Mouse (Mus musculus) gastrocnemius, postnatal 25 days (tissue): ENCODE measurements around the gene Gpatch1. TPM values are rescaled to one million over a fixed set of nuclear protein-coding genes. Genes with fewer than 3 reads are reported as not detected.

Experiments
- DNase-seq: peaks from one replicate; pipeline ENCODE4 v3.0.0; 2022
- long read RNA-seq, 2 experiments: library from polyadenylated mRNA; stranded (forward); transcript quantifications; one replicate each; pipeline ENCODE4 v2.0.0; 2021
- total RNA-seq, 2 experiments: library from RNA; stranded (reverse); gene quantifications; 1 replicate in 1 of 2; 2 replicates in 1 of 2; pipeline ENCODE4 v1.2.3; 2021

Gpatch1 gene
- 1 to 10 TPM; 4.2 to 5.2 TPM for total RNA-seq
- long read RNA-seq, experiment 1, partial matches to known transcripts: 3 of 4 reads
- long read RNA-seq, experiment 1, other reads (novel, unspliced or antisense): 0 of 4 reads
- long read RNA-seq, experiment 2, partial matches to known transcripts: 0 of 5 reads
- long read RNA-seq, experiment 2, other reads (novel, unspliced or antisense): 1 of 5 reads

GRCm38 (mm10) chr7:35317729-35318609 is at the start of gene Gpatch1:
Gpatch1 (minus strand) TSS chr7:35318440.
- DNase-seq: peak; percentile 84

DNA sequence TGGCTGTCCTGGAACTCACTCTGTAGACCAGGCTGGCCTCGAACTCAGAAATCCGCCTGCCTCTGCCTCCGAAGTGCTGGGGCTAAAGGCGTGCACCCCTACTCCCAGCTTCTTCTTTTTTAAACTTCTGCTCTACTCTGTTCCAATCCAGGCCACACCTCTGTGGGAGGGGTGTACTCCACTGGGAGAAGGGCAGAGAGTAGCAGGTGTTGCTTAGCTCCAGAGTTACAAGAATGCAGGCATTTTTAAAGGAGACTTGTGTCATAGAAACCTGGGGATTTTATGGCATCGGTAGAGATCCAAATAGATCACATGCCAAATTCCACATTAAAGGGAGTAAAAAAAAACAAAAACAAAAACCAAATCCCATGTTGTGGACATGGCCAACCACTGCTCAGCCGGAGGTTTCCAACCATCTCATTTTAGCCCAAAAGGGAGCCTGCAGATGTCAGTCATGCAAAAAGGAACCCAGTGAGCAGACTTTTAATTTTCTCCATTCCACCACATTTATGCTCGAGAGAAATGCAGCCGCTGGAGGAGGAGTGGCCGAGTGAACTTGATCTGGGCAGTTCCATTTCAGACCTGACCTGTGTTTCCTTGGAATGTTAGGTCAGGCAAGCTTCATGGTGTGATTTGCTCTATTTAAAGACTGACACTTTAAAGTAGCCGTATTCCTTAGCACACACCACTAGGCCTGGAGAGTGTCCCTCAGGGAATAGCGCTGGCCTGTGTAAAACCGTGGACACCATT is 47.1 kb upstream of the Gpatch1 start:
- no peak for DNase-seq

DNA sequence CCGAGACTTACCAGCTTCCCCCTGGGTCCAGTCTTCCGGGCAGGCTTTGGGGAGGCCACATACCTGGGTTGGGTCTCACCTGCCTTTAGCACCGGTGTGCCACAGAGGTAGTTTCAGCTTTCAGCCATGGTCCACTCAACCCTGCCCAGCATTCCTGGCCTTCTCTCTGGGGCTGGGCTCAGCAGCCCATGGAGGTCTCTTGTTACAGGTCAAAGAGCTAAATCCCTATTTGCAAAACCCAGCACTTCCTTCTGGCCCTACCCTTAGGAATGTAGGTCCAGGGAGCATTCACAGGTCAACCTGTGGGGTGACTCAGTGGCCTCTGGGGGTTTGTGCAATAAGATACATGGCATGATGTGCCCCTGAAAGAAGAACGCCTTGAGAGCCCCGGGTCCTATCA is 44.6 kb upstream of the Gpatch1 start:
- DNase-seq: no peak

DNA sequence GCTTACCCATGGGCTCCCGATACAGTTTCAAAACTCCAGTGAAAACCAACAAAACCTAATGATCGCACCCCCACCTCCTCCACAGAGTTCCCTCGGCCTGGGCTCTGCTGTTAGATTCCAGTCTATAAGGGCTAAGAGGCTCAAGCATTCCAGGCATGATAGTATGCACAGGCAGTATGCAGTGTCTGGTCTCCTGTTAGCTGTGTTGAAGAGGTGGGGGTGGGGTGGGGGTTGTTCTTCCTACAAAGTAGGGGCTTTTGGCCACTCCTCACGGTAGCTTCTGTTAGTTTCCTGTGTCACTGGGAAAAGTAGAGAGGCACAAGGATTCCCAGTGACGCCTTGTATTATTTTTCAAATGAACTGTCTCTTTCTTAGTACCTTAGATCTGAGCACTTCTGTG is 44.0 kb upstream of the Gpatch1 start:
- no peak for DNase-seq

GRCm38 (mm10) chr7:35357621-35358020 is 39.4 kb upstream of the Gpatch1 start:
- no peak for DNase-seq

GRCm38 (mm10) chr7:35355303-35355872 is 37.1 kb upstream of the Gpatch1 start:
- no peak for DNase-seq

DNA sequence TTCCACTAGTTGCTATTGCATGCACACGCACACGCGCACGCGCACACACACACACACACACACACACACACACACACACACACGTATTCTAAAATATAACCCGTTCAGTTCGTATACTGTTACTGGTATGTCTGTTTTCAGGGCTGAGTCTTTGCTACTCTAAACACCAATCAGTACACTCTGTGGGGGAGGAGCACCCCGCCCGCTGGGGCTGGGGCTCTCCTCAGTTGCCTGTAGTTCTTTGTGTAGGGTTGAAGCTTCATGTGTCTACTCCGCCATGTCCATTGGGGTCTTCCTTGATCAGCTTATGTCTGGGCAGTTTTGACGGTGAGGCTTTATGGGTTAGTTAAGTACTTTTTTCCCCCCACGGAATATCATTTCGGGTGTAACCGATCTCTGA is 35.1 kb upstream of the Gpatch1 start:
- DNase-seq: no peak

DNA sequence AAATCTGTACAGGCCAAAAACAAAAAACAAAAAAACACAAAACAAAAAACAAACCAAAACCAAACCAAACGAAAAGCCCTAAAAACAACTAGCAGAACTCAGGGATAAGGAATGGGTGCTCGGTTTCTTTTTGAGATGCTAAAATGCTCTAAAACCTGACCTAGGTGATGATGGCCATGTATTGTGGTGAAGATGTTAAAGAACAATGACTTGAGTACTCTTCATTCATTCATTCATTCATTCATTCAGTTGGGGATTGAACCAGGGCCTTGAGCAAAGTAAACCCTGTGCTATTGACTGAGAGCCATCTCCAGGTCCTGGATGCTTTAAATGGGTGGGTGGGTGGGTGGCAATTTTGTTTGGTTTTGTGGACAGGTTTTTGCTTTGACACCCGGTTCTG is 32.9 kb upstream of the Gpatch1 start:
- DNase-seq: no peak

DNA sequence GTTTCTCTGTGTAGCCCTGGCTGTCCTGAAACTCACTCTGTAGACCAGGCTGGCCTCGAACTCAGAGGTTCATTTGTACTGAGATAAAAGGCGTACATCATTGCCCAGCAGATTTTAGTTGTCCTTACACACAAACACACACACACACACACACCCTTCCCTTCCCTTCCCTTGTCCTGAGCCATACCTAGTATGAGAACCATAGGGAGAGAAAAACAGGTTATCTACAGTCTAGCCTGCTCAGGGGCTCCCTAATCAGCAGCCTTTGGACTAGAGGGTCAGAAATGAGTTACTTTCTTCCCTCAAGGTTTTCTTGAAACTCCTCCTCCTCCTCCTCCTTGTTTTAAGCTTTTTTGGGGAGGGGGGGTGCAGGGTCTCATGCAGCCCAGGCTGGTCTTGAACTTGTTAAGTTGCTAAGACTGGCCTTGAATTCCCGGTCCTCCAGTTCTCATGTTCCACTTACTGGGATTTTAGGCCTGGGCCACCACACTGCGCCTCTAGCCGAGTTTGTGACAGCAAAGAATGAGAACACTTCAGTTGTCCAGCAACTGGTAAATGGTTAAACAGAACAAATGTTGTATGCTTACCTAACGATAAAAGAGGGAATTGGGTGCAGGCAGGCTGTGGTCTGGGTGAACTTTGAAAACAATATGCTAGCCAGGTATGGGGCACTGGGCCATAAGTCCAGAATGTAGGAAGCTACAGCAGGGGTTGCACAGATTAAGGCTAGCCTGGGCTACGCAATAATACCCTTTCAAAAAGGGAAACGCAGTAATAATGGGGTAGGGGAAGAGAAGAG is 31.8 kb upstream of the Gpatch1 start:
- no peak for DNase-seq

DNA sequence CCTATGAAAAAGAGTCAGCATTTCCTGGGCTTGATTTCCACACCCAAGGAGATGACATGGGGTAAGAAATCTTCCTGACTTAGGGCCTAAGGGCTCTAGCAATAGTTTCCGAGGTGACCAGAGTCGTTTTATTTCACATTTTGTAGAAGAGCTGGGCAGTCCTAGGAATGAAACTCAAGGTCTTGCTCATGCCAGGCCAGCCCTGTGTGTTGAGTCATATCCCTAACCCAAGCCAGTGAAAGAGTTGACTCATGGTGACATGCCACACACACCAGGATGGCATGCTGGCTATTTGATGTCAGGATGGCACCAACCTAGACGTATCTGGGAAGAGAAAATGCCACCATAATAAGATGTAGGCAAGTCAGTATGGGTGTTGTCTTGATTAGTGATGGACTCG is 30.8 kb upstream of the Gpatch1 start:
- DNase-seq: no peak

- no peak for DNase-seq
These were observed 29.9 kb upstream of the Gpatch1 start for GRCm38 (mm10) chr7:35347918-35348700.

DNA sequence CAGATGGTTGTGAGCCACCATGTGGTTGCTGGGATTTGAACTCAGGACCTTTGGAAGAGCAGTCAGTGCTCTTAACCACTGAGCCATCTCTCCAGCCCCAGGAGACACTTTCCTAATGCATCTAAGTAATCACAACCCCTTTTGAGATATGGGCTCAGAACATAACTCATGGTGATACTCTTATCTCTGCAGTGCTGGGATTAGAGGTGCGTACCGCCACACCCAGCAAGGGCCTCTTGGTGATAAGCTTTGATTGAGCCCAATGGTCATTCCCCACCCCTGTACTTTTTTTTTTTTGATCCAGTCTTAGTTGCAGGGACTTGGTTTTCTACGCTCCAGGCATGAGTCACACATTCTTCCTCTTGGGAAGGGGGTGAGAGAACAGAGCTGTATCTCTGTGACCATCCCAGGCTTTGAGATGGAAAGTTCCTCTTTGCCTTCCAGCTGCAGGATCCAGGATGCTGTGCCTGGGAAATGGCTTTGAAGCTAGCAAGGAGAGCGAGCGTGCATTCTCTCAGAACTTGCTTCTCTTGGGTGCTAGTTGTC is 26.6 kb upstream of the Gpatch1 start:
- no peak for DNase-seq

DNA sequence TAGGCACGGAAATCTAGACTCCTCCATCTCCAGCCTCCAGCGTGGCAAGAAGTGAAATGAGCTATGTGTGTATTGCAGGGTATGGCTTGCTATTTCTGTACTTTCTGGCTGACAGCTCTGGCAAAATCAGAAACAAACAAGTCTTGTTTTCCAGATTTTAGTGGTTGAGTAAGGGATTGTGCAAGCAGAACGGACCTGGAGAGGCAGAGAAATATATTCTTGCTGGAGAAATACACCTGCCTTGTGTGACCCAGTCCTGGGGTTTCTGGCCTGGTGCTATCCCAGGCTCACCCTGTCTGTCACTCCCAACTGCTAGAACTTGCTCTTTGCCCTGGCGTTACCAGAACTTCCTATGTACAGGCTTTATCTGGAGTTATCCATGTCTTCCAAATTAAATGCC is 24.3 kb upstream of the Gpatch1 start:
- DNase-seq: no peak

GRCm38 (mm10) chr7:35341282-35341681 is 23.0 kb upstream of the Gpatch1 start:
- no peak for DNase-seq

DNA sequence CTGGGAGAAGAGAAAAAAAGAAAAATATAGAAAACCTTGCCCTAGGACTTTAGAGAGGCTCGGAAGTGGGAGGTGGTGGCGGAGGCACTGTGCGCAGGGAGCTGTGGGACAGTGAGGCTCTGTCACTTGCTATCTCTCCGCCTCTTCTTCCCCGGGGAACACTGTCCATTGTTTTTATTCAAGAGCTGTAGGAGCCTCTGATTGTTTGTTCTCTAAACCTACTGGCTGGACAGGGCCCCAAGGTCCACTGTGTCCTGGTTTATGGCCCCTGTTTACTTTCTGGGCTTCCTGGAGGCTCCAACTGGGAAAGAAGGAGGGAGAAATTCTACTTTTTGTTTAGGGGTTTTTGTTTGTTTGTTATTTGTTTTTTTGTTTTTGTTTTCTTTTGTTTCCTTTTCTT is 22.0 kb upstream of the Gpatch1 start:
- no peak for DNase-seq

DNA sequence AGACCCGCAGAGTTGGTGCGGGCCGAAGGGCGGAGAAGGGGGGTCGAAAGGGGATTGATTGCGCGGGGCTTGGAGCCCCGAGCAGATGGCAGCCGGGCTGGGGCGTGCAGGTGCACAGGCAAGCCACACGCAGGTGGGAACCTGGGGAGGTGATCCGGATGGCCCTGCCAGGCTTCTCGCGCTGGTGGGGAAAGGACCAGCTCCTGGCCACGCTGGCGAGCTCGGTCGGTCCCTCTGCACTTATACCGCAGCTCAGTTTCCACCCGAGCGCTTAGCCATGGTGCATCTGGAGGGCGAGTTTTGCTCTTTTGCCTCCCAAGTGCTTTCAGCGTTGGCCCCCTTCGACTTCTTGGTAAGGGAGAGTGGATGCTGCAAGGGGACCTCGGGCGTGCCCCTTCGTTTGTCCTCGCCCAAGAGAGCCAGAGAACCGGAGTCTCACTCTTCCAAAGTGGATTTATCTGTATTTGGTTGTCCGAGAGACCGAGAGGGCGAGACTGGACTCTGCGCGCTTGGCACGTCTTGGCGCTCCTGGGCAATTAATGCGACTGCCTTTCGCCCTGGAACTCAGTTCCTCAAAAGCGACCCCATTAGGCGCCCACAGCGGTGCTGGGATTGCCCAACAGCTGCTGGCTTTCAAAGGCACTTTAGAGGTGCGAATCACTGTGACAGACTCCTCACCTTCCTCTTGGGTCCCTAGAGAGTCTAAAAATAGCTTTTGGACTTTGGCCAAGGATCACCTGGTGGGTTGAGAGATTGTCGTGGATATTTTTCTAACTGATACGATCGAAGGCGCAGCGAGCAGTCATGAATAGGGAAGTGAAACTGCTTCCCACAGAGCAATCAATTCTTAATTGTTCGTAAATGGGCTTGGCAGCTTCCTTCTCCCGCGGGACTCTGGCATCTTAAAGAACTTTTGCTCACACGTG is 16.6 kb upstream of the Gpatch1 start:
- DNase-seq: no peak

DNA sequence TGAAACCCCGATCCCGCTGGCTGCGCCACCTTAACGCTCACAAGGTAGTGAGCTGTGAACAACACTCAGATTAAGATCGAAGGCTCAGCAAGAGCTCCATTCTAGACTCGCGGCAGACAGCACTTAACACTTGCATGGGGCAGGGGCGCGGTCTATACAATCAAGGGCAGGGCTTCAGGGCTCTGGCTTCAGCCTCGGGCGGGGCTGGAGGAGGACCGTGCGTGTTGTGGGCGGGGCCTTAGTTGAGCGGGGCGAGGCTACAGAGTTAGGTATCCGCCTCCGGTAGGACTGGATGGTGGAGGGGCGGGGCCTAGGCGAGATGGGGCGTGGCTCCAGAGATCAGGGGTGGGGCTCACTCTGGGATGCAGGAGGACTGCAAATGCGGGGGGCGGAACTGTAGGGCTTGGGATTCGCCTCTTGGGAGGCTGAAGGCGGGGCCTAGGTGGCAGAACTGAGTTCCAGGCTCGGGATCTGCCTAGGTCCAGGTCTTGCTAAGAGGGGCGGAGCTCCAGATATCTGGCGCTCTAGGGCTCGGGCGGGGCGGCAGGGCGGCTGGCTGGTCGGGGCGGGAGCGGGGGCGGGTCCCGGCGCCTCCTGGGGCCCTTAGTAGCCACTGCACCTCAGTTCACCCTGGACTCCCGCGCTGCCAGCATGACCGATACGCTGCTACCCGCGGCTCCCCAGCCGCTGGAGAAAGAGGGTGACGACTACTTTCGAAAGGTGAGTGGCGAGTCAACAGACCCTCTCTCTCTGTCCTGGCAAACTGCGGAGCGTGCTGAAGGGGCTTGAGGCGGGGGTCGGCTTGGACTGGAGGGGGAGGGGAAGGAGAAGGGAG is 15.7 kb upstream of the Gpatch1 start, which contains the start of gene Rhpn2:
Gene Rhpn2, plus strand, starts transcription at position 479 of the 835 bp plus-strand sequence.
- DNase-seq: peak; percentile 98

- peak; percentile 7 for DNase-seq
These were observed 15.0 kb upstream of the Gpatch1 start for GRCm38 (mm10) chr7:35333231-35333651.
